Mouse (Mus musculus) cerebellum, adult 2 months (tissue): ENCODE results near the gene Gm28230.

Source experiments
- CTCF ChIP-seq: fragments of 200-500 bp; IDR thresholded peaks from 2 replicates; pipeline ENCODE4 v1.5.1; 2011; ENCODE audit warnings: low read depth, mild to moderate bottlenecking, control low read depth, low read length, moderate library complexity, borderline replicate concordance; ENCODE audit not compliant: insufficient read depth
- POLR2A ChIP-seq: fragments of 200-500 bp; IDR thresholded peaks from 2 replicates; pipeline ENCODE4 v1.6.1; 2011; ENCODE audit warnings: low read length, control low read depth, borderline replicate concordance; ENCODE audit not compliant: insufficient read depth

GRCm38 (mm10) chr2:74741979-74742277, 15.4 kb downstream of the Gm28230 start:
- TF ChIP-seq POLR2A (no peak), CTCF (no peak)
